Mouse (Mus musculus) embryonic facial prominence, embryonic 15.5 days (tissue): ENCODE data around the gene Exph5. TPM values are rescaled to one million over a fixed set of nuclear protein-coding genes. Genes with fewer than 3 reads are reported as not detected.

Experiments
- ATAC-seq: fragments of 200-750 bp; cut with Nextera tagmentation; 2 replicates; pipeline ENCODE4 v1.8.0; 2017; ENCODE audit warnings: low read depth, moderate TSS enrichment; ENCODE audit not compliant: insufficient number of reproducible peaks, low FRiP score, low TSS enrichment
- H3K27ac ChIP-seq: fragments of 300-500 bp; sonication (generic); replicated peaks from 2 replicates; pipeline ENCODE4 v1.5.1; 2015; ENCODE audit warnings: mild to moderate bottlenecking, inconsistent platforms
- H3K27me3 ChIP-seq: fragments of 300-500 bp; sonication (generic); 2 replicates; pipeline ENCODE4 v1.6.1; 2015; ENCODE audit warnings: inconsistent platforms
- H3K36me3 ChIP-seq: fragments of 300-500 bp; sonication (generic); 2 replicates; pipeline ENCODE4 v1.6.1; 2015; ENCODE audit warnings: mild to moderate bottlenecking, inconsistent platforms
- H3K4me1 ChIP-seq: fragments of 300-500 bp; sonication (generic); 2 replicates; pipeline ENCODE4 v1.6.1; 2015; ENCODE audit warnings: inconsistent platforms
- H3K4me2 ChIP-seq: fragments of 300-500 bp; sonication (generic); replicated peaks from 2 replicates; pipeline ENCODE4 v1.6.1; 2015; ENCODE audit warnings: mild to moderate bottlenecking, inconsistent platforms
- H3K4me3 ChIP-seq: fragments of 300-500 bp; sonication (generic); replicated peaks from 2 replicates; pipeline ENCODE4 v1.5.1; 2015; ENCODE audit warnings: mild to moderate bottlenecking, inconsistent platforms
- H3K9ac ChIP-seq: fragments of 300-500 bp; sonication (generic); 2 replicates; pipeline ENCODE4 v1.6.1; 2015; ENCODE audit warnings: inconsistent platforms
- H3K9me3 ChIP-seq: fragments of 300-500 bp; sonication (generic); replicated peaks from 2 replicates; pipeline ENCODE4 v1.6.1; 2016; ENCODE audit warnings: inconsistent platforms
- WGBS: fragments of 180-500 bp; shearing (Covaris S2); methylation state at CpG from one replicate; pipeline ENCODE4 v1.1.7; 2015; 5-methylcytosine and 5-hydroxymethylcytosine counted together
- polyA plus RNA-seq: library from polyadenylated mRNA; unstranded; fragments of >200 nt; fragmentation: Nextera tagmentation; extraction: Ambion mirVana; gene quantifications from 2 replicates; pipeline ENCODE4 v1.2.1, GENCODE M21; 2015

The Exph5 gene
- polyA plus RNA-seq, 1 experiment from 2014 or later: 2.3 TPM

- Histone ChIP-seq H3K9me3 (no peaks in the 10 kb centered on the region), H3K27ac (no peak overlapping the region), H3K36me3 (no peaks in the 10 kb centered on the region), H3K27me3 (no peaks in the 10 kb centered on the region), H3K4me2 (no peak overlapping the region), H3K4me3 (no peak overlapping the region), H3K9ac (no peak overlapping the region), H3K4me1 (no peaks in the 10 kb centered on the region)
- ATAC-seq: no peak
- 39% methylated on average over 10 of the region's 10 CpGs for WGBS
These were observed 19.6 kb downstream of the Exph5 start for GRCm38 (mm10) chr9:53320894-53321650.

GRCm38 (mm10) chr9:53321683-53322082 is 20.2 kb downstream of the Exph5 start:
- no peak overlapping the region for H3K27ac ChIP-seq
- no peak for ATAC-seq
- no peak overlapping the region for H3K4me2 ChIP-seq
- H3K4me1 ChIP-seq: no peaks in the 10 kb centered on the region
- no peaks in the 10 kb centered on the region for H3K36me3 ChIP-seq
- no peak overlapping the region for H3K9ac ChIP-seq
- 80% methylated on average over 8 of the region's 8 CpGs for WGBS
- H3K4me3 ChIP-seq: no peak overlapping the region
- no peaks in the 10 kb centered on the region for H3K9me3 ChIP-seq
- H3K27me3 ChIP-seq: no peaks in the 10 kb centered on the region

DNA sequence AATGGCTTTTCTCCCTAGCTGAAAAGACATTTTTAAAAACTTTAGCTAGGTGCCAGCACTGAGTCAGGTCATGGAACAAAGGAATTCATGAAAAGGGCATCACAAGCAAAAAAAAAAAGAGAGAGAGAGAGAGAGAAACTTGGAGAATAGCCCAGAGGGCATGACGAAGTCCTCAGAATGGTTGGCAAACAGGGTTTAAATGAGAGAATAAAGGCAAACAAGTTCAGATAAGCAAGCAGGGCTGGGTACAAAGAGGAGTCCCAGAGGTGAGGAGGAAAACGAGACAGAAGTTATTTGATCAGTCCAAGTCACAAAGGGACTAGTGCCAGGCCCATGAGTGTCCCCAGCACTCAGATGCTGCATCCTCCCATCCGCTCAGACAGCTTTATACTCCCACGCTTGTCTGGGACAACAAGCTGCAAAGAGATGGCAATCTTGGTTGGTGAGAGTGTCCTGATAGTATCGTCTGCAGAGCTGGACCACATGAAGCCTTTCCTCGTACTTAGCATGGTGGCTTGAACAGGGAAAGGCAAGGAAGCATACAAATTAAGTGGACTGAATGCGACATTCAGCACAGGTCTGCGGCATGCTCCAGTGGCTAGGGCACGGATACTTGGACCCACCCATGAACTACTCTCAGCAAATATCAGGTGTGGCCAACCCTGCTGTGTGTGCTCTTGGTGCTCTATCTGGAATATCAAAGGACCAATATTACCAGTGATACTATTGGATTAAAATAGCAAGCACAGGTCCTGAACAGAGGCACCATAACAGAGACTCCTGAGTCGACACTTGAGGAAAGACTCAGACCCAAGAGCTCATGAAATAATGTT is 22.2 kb downstream of the Exph5 start:
- H3K9ac ChIP-seq: no peak overlapping the region
- H3K4me3 ChIP-seq: no peak overlapping the region
- H3K36me3 ChIP-seq: no peaks in the 10 kb centered on the region
- no peaks in the 10 kb centered on the region for H3K27me3 ChIP-seq
- H3K4me2 ChIP-seq: no peak overlapping the region
- H3K27ac ChIP-seq: no peak overlapping the region
- no peak for ATAC-seq
- H3K9me3 ChIP-seq: no peaks in the 10 kb centered on the region
- H3K4me1 ChIP-seq: no peaks in the 10 kb centered on the region
- 79% methylated on average over 10 of the region's 10 CpGs for WGBS

DNA sequence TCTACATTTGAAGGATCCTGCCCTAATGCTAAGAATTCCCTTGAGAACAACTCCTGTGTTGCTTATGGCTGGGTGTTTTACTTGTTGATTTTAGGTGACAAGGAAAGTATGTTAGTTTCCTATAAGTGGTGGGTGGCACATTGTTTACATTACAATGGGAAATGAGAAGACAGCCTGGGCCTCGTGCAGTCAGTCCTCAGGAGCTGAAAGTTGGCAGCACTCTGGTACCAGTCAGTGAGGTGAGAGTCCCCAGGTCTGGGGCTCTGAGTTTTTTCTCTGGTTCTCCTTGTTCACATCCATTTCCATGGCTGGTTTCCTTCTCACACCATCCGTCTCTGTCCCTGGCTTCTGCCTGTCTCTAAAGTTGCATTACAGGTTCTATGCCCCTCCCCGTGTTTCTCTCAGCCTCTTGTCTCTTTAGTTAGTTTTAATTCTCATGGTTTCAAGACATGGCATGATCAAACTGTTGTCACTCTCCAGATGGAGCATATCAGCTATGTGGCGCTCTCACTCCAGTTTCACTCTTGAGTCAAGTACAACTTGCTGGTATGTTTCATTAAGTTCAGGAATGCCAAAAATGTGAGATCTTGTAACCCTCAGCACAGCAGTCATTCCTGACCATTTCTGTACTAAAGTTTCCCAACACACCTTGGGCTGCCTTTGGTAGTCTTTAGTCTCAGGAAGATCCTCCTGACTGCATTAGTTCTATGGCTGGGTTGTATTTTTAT is 24.1 kb downstream of the Exph5 start:
- H3K4me1 ChIP-seq: no peaks in the 10 kb centered on the region
- H3K9ac ChIP-seq: no peak overlapping the region
- no peaks in the 10 kb centered on the region for H3K9me3 ChIP-seq
- no peak for ATAC-seq
- H3K36me3 ChIP-seq: no peaks in the 10 kb centered on the region
- H3K27ac ChIP-seq: no peak overlapping the region
- no peaks in the 10 kb centered on the region for H3K27me3 ChIP-seq
- H3K4me2 ChIP-seq: no peak overlapping the region
- no peak overlapping the region for H3K4me3 ChIP-seq
- WGBS: 43% methylated on average over 4 of the region's 4 CpGs

DNA sequence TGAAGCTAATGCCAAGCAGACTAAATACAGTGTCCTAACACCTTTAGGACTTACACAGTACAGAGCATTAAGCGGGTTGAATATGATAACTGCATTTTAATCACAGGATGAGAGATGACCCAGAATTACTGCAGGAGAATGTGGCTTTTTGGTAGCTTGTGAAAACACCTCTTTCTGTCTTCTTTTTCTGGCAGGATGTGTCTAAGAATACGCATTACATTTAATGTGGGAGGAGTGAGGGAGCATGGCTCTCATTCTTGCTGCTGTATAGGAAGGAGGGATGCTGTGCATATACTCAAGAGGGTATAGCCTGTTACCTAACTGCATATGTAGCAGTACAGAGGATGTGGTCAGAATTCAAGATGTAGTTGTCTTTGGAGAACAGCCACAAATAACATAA is 26.7 kb downstream of the Exph5 start:
- Histone ChIP-seq H3K4me2 (no peak overlapping the region), H3K9me3 (no peaks in the 10 kb centered on the region), H3K4me1 (no peaks in the 10 kb centered on the region), H3K36me3 (no peaks in the 10 kb centered on the region), H3K27ac (no peak overlapping the region), H3K4me3 (no peak overlapping the region), H3K9ac (no peak overlapping the region), H3K27me3 (no peaks in the 10 kb centered on the region)
- ATAC-seq: no peak
- WGBS: 85% methylated on average over 2 of the region's 2 CpGs

DNA sequence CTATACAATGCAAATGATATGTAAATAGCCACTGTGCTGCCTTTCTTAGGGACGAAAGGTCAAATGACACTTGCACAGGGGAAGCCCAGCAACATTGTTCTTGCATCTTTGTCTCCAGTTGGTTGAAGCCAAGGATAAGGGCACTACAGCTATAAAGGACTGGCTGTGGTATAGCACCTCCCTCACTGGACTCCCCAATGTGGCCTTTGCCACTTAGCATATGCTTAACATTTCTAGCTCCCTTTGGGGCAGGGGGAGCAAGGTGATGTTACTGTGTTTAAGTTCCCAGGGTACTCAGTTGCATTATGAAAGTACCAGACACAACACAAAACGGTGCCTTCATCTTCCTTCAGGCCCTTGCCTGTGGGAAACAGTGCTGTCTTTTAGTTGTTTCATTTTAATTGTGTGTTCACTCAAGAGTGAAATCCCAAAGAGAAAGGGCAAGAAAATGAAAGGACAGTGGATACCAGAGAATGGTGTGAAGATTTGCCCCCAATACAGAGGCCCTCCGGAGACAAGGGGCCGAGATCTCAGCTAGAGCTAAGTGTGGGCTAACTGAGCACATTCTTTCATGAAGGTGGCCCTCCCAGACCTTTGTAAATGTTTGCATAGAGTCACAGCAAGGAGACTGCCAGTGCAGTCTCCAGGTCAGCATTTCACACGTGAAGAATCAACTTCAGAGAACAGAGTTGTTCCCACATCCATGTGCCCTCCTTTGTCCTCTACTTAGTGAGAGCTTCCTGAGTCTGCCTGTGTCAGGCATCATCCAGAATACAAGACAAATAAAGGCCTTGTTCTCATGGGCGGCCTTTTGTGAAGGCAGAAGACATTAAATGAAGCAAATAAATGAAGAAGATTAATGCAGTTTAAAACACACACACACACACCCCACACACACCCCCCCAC is 28.1 kb downstream of the Exph5 start:
- Histone ChIP-seq H3K36me3 (no peaks in the 10 kb centered on the region), H3K9ac (no peak overlapping the region), H3K27ac (no peak overlapping the region), H3K4me1 (no peaks in the 10 kb centered on the region), H3K9me3 (no peaks in the 10 kb centered on the region), H3K4me3 (no peak overlapping the region), H3K4me2 (no peak overlapping the region), H3K27me3 (no peaks in the 10 kb centered on the region)
- WGBS: 56% methylated on average over 6 of the region's 6 CpGs
- ATAC-seq: no peak

- no peak overlapping the region for H3K9ac ChIP-seq
- WGBS: 81% methylated on average over 9 of the region's 9 CpGs
- H3K9me3 ChIP-seq: no peaks in the 10 kb centered on the region
- no peak overlapping the region for H3K4me2 ChIP-seq
- H3K4me1 ChIP-seq: no peaks in the 10 kb centered on the region
- H3K27me3 ChIP-seq: no peaks in the 10 kb centered on the region
- H3K27ac ChIP-seq: no peak overlapping the region
- H3K36me3 ChIP-seq: no peaks in the 10 kb centered on the region
- ATAC-seq: no peak
- H3K4me3 ChIP-seq: no peak overlapping the region
These were observed 28.8 kb downstream of the Exph5 start for GRCm38 (mm10) chr9:53330247-53330646.

DNA sequence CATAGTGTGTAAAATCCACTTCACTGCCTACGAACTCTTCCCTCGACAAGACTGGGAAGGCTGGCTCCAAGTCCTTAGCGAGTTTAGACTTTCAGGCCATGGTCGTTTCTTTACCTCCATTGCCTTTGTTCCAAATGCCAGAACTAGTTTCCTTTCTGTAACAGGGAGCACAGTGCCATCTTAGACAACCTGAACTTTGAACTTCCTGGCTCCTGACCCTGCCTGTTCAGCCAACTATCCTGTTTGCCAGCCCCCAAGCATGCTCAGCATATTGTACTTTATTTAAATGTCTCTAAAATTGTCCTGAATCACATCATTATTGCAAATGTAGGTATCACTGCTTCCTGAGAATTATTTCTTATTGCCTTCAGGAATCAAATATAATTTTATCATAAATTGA is 32.0 kb downstream of the Exph5 start:
- no peak for ATAC-seq
- Histone ChIP-seq H3K4me3 (no peak overlapping the region), H3K4me1 (no peaks in the 10 kb centered on the region), H3K27ac (no peak overlapping the region), H3K36me3 (no peaks in the 10 kb centered on the region), H3K4me2 (no peak overlapping the region), H3K9ac (no peak overlapping the region), H3K9me3 (no peaks in the 10 kb centered on the region), H3K27me3 (no peaks in the 10 kb centered on the region)
- WGBS: 68% methylated on average over 4 of the region's 4 CpGs

DNA sequence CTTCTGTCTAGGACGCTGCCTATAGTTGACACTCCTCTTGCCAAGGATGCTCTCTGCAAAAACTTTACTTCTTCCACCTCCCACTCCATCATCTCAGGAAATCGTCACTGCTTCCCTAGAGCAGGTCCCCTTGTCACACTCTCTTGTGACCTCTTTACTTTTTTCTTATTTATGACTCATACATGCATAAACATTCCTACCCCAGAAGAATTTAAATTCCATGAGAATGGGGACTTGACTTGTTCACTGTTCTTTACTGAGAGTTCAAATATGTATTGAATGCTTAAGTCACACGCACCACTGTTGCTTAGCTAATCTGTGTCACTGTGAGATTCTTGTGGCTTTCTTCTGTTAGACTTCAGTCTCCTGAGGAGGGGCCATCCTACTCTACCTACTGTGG is 33.7 kb downstream of the Exph5 start:
- no peaks in the 10 kb centered on the region for H3K4me1 ChIP-seq
- no peak overlapping the region for H3K4me3 ChIP-seq
- no peaks in the 10 kb centered on the region for H3K36me3 ChIP-seq
- no peaks in the 10 kb centered on the region for H3K9me3 ChIP-seq
- no peak overlapping the region for H3K9ac ChIP-seq
- no peak overlapping the region for H3K4me2 ChIP-seq
- WGBS: 78% methylated on average over 3 of the region's 3 CpGs
- no peaks in the 10 kb centered on the region for H3K27me3 ChIP-seq
- no peak overlapping the region for H3K27ac ChIP-seq
- no peak for ATAC-seq

DNA sequence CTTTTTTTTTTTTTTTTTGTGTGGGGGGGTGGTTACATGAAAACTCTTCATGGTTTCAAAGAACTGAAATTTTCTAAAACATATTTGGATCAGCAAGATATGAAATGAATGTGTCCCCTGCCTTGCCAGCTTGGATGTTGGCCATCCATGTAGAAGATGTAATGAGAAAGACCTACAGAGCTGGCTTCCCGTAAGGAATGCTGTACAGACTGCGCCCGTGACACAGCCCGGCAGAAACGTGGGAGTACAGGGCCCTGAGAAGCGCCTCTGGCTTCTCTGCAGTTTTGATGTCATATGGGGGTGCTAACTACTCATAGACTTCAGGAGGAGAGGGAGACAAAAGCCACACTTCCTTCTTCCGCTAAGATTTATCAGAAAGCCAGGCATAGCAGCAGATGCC is 38.1 kb downstream of the Exph5 start:
- no peak overlapping the region for H3K4me3 ChIP-seq
- peaks cover 5% of the 10 kb centered on the region; the same call in 1 of the 2 replicates for H3K4me1 ChIP-seq
- no peak overlapping the region for H3K27ac ChIP-seq
- no peak overlapping the region for H3K4me2 ChIP-seq
- WGBS: 73% methylated on average over 7 of the region's 7 CpGs
- no peak overlapping the region for H3K9ac ChIP-seq
- no peaks in the 10 kb centered on the region for H3K36me3 ChIP-seq
- no peaks in the 10 kb centered on the region for H3K27me3 ChIP-seq
- ATAC-seq: no peak
- H3K9me3 ChIP-seq: no peaks in the 10 kb centered on the region
